Mouse (Mus musculus) kidney, embryonic 14.5 days (tissue): Measurements from ENCODE around the gene Bpifb2. TPM values are rescaled to one million over a fixed set of nuclear protein-coding genes. Genes with fewer than 3 reads are reported as not detected.

ENCODE experiments used
- ATAC-seq: fragments of 200-750 bp; cut with Nextera tagmentation; 2 replicates; pipeline ENCODE4 v1.8.0; 2017; ENCODE audit warnings: moderate number of reproducible peaks, mild to moderate bottlenecking, moderate TSS enrichment, moderate library complexity; ENCODE audit not compliant: low FRiP score, low TSS enrichment
- H3K27ac ChIP-seq: fragments of 300-500 bp; sonication (generic); 2 replicates; pipeline ENCODE4 v1.5.1; 2014; ENCODE audit warnings: low read depth, mild to moderate bottlenecking, low read length, moderate library complexity, mixed read lengths
- H3K27me3 ChIP-seq: fragments of 300-500 bp; sonication (generic); 2 replicates; pipeline ENCODE4 v1.6.1; 2014; ENCODE audit warnings: mild to moderate bottlenecking, low read length; ENCODE audit not compliant: control insufficient read depth, insufficient read depth
- H3K36me3 ChIP-seq: fragments of 300-500 bp; sonication (generic); 2 replicates; pipeline ENCODE4 v1.6.1; 2014; ENCODE audit warnings: low read length, mixed read lengths; ENCODE audit not compliant: control insufficient read depth, insufficient read depth
- H3K4me1 ChIP-seq: fragments of 300-500 bp; sonication (generic); 2 replicates; pipeline ENCODE4 v1.6.1; 2014; ENCODE audit warnings: low read length, mixed read lengths; ENCODE audit not compliant: control insufficient read depth, insufficient read depth
- H3K4me2 ChIP-seq: fragments of 300-500 bp; sonication (generic); replicated peaks from 2 replicates; pipeline ENCODE4 v1.6.1; 2014; ENCODE audit warnings: low read depth, mild to moderate bottlenecking, low read length
- H3K4me3 ChIP-seq: fragments of 300-500 bp; sonication (generic); 2 replicates; pipeline ENCODE4 v1.5.1; 2014; ENCODE audit warnings: mild to moderate bottlenecking, low read length
- H3K9ac ChIP-seq: fragments of 300-500 bp; sonication (generic); 2 replicates; pipeline ENCODE4 v1.6.1; 2014; ENCODE audit warnings: low read depth, mild to moderate bottlenecking, low read length, moderate library complexity
- H3K9me3 ChIP-seq: fragments of 300-500 bp; sonication (generic); 2 replicates; pipeline ENCODE4 v1.6.1; 2016; ENCODE audit warnings: low read length; ENCODE audit not compliant: control insufficient read depth
- WGBS: fragments of 180-500 bp; shearing (Covaris S2); extraction: QIAGEN DNeasy Blood & Tissue Kit; methylation state at CpG from one replicate; pipeline ENCODE4 v1.1.7; 2014; 5-methylcytosine and 5-hydroxymethylcytosine counted together
- polyA plus RNA-seq: library from polyadenylated mRNA; unstranded; fragments of >200 nt; fragmentation: Nextera tagmentation; extraction: Ambion mirVana; gene quantifications from 2 replicates; pipeline ENCODE4 v1.2.1, GENCODE M21; 2014

Gene Bpifb2
- polyA plus RNA-seq, 1 experiment from 2014 or later = not detected

DNA sequence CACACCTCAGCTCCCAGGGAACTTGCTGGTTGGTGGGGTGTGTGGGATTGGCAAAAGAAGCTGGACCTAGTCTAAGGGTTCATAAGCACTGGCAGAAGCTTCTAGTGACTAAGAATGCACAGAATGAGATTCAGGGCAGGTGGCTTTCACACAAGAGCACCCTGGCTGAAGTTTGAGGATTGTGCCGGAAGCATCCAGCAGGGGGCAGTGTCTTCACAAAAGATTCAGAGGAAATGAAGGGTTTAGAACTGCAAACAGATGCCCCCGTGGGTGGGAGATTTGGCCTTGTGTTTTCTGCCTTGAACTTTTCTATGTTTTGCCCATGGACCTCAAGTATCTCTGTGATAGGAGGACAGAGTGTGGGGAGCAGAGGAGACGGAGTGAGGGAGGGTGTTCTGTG, 68.7 kb downstream of the Bpifb2 start:
- Histone ChIP-seq H3K36me3 (no peaks in the 10 kb centered on the region), H3K9ac (no peak overlapping the region), H3K4me3 (no peak overlapping the region), H3K27ac (no peak overlapping the region), H3K9me3 (no peaks in the 10 kb centered on the region), H3K4me1 (no peaks in the 10 kb centered on the region), H3K4me2 (no peak overlapping the region), H3K27me3 (no peaks in the 10 kb centered on the region)
- ATAC-seq = no peak
- 43% methylated on average over 3 of the region's 3 CpGs for WGBS

DNA sequence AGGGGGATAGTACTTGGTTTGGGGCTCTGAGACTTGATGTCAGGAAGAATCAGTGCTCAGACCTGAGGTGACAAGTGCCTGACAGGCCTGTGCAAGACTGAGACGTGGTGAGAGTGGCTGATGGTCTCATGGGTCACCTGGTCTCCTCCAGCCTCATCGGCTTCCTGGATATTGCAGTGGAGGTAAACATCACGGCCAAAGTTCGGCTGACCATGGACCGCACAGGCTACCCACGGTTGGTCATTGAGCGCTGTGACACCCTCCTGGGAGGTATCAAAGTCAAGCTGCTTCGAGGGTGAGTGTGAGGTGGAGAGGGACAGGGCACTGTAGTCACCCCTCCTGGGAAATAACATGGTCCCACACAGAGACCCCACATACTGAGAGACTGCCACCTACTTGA, 69.7 kb downstream of the Bpifb2 start:
- Histone ChIP-seq H3K4me3 (no peak overlapping the region), H3K9ac (no peak overlapping the region), H3K9me3 (no peaks in the 10 kb centered on the region), H3K27me3 (no peaks in the 10 kb centered on the region), H3K4me1 (no peaks in the 10 kb centered on the region), H3K27ac (no peak overlapping the region), H3K4me2 (no peak overlapping the region), H3K36me3 (no peaks in the 10 kb centered on the region)
- ATAC-seq = no peak
- WGBS = 80% methylated on average over 8 of the region's 8 CpGs

Other genes with a start within 250 kb of the Bpifb2 start
- gene Commd7, start 242.3 kb upstream of the Bpifb2 start, polyA plus RNA-seq = 64.9 and 78.0 TPM in 2 replicates
- 13.3 and 20.2 TPM in 2 replicates for gene Dnmt3b, start 225.6 kb upstream of the Bpifb2 start, polyA plus RNA-seq
- gene Dnmt3c, start 178.4 kb upstream of the Bpifb2 start, polyA plus RNA-seq = not detected in 2 replicates
- 203 and 243 TPM in 2 replicates for gene Mapre1, start 133.8 kb upstream of the Bpifb2 start, polyA plus RNA-seq
- not detected in 2 replicates for gene Efcab8, start 95.1 kb upstream of the Bpifb2 start, polyA plus RNA-seq
- not detected in 2 replicates for gene Sun5, start 4.0 kb upstream of the Bpifb2 start, polyA plus RNA-seq
- not detected in 2 replicates for gene Bpifb6, start 25.3 kb downstream of the Bpifb2 start, polyA plus RNA-seq
- gene Bpifb3, start 43.2 kb downstream of the Bpifb2 start, polyA plus RNA-seq = not detected in 2 replicates
- gene Bpifb4, start 63.2 kb downstream of the Bpifb2 start, polyA plus RNA-seq = not detected in 2 replicates
- gene Bpifa6, start 99.9 kb downstream of the Bpifb2 start, polyA plus RNA-seq = not detected in 2 replicates
- gene Bpifa2, start 133.2 kb downstream of the Bpifb2 start, polyA plus RNA-seq = not detected in 2 replicates